Mouse (Mus musculus) brain, embryonic 18.5 days (tissue): ENCODE measurements around the gene Cplx2.

Experiments
- DNase-seq: peaks from one replicate; pipeline ENCODE4 v3.0.0-alpha.2; 2012; ENCODE audit warnings: low read depth, low spot score

The Cplx2 gene

DNA sequence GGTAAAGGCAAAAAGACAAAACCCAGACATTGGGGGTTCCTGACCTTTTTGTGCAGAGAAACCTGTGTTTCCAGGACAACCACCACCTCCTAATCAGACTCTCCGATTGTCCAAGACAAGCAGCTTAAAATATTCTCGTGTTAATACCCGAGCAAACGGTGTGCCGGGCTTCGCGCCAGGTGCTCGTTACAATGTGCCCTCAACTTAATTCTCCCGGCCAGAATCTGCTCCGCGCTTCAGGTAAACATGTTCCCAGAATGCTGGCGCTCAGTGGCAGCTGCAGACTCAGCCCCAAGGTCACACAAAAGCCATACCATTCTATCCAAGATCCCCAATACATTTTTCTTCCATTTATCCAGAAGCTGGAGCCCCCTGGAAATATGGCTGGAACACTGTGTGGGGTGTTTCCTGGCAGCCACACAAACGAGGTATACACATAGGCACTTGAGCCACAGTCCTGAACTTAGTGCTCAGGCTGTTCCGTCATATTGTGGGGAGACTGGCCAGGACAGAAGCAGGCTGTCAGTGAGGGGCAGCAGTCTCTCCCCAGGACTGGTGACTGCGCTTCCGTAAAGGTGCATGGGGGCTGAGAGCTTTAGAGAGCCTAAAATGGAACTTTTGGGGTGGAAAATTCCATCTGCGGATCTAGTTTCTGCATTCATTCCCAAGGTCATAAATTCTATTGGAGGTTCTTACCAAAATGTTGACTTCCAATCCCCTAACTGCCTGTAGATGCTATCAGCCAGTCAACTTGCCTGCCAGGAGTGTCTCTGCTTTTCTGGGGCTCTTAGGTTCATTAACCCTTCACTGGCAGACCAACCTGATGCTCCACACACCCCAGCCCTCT is 32.3 kb downstream of the Cplx2 start:
- DNase-seq, result no peak

DNA sequence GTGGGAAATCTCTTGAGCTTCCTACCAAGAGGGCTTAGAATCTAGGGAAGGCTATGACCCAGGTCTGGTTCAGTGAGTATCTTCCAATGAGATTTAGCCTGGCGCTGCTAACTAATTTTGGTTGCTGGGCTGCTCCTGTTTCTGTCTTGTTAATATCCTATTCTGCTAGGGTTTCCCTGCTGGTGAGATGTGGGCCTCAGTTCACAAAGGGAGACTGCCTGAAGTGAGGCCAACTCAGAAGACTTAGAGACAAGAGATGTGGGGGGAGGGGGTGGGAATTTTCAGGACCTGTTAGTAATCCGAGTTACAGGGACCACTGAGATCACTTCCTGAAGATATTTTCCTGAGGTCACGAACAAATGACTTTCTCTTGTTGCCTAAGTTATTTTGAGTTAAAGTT is 33.1 kb downstream of the Cplx2 start:
- no peak for DNase-seq

- DNase-seq, result no peak
Observed at GRCm38 (mm10) chr13:54405805-54406204, 34.7 kb downstream of the Cplx2 start.

DNA sequence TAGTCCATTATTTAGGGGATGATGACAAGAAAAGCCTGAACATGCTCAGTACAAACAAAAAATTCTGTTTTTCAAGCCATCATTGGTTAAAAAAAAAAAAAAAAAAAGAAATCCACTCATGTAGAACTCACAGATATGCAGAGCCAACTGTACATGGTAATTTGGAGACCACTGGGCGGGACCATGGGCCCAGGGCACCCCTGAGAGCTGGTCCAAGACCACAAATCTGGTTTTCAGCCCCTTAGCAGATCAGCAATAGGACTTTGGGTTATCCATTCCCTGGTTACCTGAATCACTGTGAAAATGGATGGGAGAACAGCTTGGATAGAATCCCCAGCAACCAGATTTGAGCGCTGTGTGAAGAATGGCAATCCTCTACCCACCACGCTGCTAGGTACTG is 40.5 kb downstream of the Cplx2 start:
- DNase-seq, result no peak

GRCm38 (mm10) chr13:54412236-54412635 is 41.1 kb downstream of the Cplx2 start:
- peak; percentile 18 for DNase-seq

- DNase-seq, result no peak
Observed at GRCm38 (mm10) chr13:54412721-54413120, 41.6 kb downstream of the Cplx2 start.

DNA sequence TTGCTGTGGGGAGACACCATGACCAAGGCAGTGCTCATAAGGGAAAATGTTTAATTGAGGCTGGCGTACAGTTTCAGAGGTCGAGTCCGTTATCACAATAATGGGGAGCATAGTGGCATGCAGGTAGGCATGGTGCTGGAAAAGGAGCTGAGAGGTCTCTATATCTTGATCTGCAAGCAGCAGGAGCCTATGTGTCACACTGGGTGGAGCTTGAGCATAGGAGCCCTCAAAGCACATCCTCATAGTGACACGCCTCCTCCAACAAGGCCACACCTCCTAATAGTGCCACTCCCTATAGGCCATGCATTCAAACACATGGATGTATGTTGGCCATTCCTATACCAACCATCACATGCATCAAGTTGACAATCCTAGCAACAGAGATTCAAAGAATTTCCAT is 43.9 kb downstream of the Cplx2 start:
- no peak for DNase-seq

GRCm38 (mm10) chr13:54418781-54419327 is 47.7 kb downstream of the Cplx2 start:
- DNase-seq, result no peak

DNA sequence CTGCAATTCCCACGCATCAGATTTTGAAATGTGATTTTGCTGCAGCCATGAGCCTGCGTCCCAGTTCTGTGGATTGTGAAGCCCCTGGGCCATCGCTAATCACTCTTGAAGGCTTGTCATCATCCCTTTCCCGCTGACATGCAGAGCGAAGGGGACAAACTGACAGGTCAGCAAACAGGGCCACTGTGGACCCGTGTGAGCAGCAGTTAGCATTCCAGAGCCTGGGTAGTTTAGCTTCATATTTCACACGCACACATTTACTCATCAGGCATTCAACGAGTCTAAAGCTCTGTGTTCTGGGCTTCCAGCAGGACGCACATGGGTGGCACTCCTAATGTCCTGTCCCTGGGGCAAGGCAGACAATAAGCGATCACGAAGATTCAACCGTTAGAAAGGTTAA is 49.1 kb downstream of the Cplx2 start:
- DNase-seq, result no peak

GRCm38 (mm10) chr13:54425269-54425668 is 54.1 kb downstream of the Cplx2 start:
- no peak for DNase-seq

DNA sequence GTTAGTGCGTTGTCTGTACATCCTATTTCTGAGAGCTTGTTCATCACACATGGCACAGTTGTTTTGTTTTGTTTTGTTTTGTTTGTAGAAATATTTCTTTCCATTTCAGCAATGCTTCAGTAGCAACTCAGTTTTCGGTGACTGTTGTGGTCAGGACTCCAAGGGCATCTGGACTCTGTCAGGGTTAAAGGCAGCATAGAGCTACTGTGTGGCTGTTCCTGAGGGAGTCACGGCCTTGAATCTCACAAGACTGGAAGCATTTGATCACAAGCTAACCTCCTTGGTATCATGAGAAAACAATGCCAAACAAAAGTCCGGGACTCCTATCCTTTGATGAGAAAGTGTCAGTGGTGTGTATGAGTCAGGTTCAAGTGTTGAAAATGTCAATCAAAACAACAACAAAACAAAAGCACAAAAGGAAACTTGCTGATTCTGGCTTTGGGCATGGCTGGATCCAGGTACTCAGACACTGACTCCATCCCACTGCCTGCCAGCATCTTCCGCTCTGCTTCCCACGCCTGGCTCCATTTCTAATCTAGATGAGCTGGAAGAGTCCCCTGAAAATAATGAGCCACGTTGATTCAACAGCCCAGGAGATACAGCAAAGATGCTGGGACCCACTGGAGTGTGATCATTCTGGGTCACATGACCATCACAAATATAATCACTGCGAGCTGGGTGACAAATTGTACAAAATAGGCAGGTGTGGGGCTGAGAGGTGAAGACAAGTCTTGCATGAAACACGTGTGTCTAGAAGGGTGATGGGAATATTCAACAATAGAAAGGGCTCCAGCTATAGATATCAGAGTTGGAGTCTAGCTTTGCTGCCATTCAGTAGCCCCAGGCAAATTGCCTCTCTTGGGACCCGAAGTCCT is 55.9 kb downstream of the Cplx2 start:
- DNase-seq, result no peak

- DNase-seq, result no peak
Observed at GRCm38 (mm10) chr13:54428771-54429170, 57.6 kb downstream of the Cplx2 start.

- no peak for DNase-seq
Observed at GRCm38 (mm10) chr13:54430051-54430450, 58.9 kb downstream of the Cplx2 start.

GRCm38 (mm10) chr13:54431161-54431560 is 60.0 kb downstream of the Cplx2 start:
- DNase-seq, result no peak
